8 mouse cellular contexts compared by ENCODE assay signal in genomic region chr4:40853565-40854386, GRCm38 (mm10). TPM values are rescaled to one million over a fixed set of nuclear protein-coding genes. Genes with fewer than 3 reads are reported as not detected.
DNase-seq lines count a peak whose midpoint lies in the region; ATAC-seq lines count a peak whose summit lies in the region.

B4galt1 (minus strand) TSS chr4:40854005.

- peak within 1 kb of the TSS; percentile 75 for H3K4me2 ChIP-seq in heart, embryonic 14.5 days (ENCODE audit: low read length)
- H3K4me2 ChIP-seq in liver, embryonic 13.5 days: peak within 1 kb of the TSS; percentile 84
- peak within 1 kb of the TSS; percentile 83 for H3K4me2 ChIP-seq in stomach, embryonic 16.5 days (ENCODE audit: low read depth, low read length)

- H3K4me1 ChIP-seq in brown adipose tissue, adult 24 weeks (ENCODE audit: control insufficient read depth, insufficient read depth, insufficient read length, low read length): peaks cover 26% of the 10 kb centered on the region
- H3K4me1 ChIP-seq in heart, embryonic 14.5 days (ENCODE audit: control insufficient read depth in 2 of 2, insufficient read depth in 2 of 2, low read length in 2 of 2): peaks cover 24 to 37% of the 10 kb centered on the region in 2 experiments
- peaks cover 73% of the 10 kb centered on the region for H3K4me1 ChIP-seq in liver, embryonic 13.5 days (replicated peaks)
- peaks cover 28% of the 10 kb centered on the region for H3K4me1 ChIP-seq in stomach, embryonic 16.5 days (ENCODE audit: control insufficient read depth, insufficient read depth, low read length)

- H3K9me3 ChIP-seq in heart, embryonic 14.5 days (ENCODE audit: control insufficient read depth, low read length): no peaks in the 10 kb centered on the region
- H3K9me3 ChIP-seq in liver, embryonic 13.5 days (replicated peaks): no peaks in the 10 kb centered on the region
- H3K9me3 ChIP-seq in stomach, embryonic 16.5 days (replicated peaks; ENCODE audit: control insufficient read depth, low read length): no peaks in the 10 kb centered on the region

- H3K9ac ChIP-seq in heart, embryonic 14.5 days (ENCODE audit: low read length): peak within 1 kb of the TSS; percentile 99
- peak within 1 kb of the TSS; percentile 97 for H3K9ac ChIP-seq in liver, embryonic 13.5 days
- H3K9ac ChIP-seq in stomach, embryonic 16.5 days (ENCODE audit: low read length): peak within 1 kb of the TSS; percentile 91

- H3K27me3 ChIP-seq in heart, embryonic 14.5 days (ENCODE audit: control insufficient read depth, insufficient read depth, low read length): no peaks in the 10 kb centered on the region
- no peaks in the 10 kb centered on the region for H3K27me3 ChIP-seq in liver, embryonic 13.5 days
- H3K27me3 ChIP-seq in stomach, embryonic 16.5 days (ENCODE audit: control insufficient read depth, insufficient read depth, low read length): no peaks in the 10 kb centered on the region

- under 1% methylated on average over 70 of the region's 83 CpGs for WGBS in heart, embryonic 14.5 days
- WGBS in liver, embryonic 13.5 days (ENCODE audit: insufficient replicate concordance): under 1% methylated on average over 83 of the region's 83 CpGs
- under 1% methylated on average over 73 of the region's 83 CpGs for WGBS in stomach, embryonic 16.5 days

- peak within 1 kb of the TSS; percentile 92 for H3K4me3 ChIP-seq in brown adipose tissue, adult 24 weeks (ENCODE audit: insufficient read depth, low read depth, low read length)
- H3K4me3 ChIP-seq in heart, embryonic 14.5 days (ENCODE audit: control insufficient read depth in 1 of 2, insufficient read depth in 1 of 2, low read depth in 1 of 2, low read length in 2 of 2): peak within 1 kb of the TSS; percentile 82 to 88
- H3K4me3 ChIP-seq in liver, embryonic 13.5 days (replicated peaks): peak within 1 kb of the TSS; percentile 91
- H3K4me3 ChIP-seq in stomach, embryonic 16.5 days (replicated peaks; ENCODE audit: low read length): peak within 1 kb of the TSS; percentile 71

- no peaks in the 10 kb centered on the region for H3K36me3 ChIP-seq in heart, embryonic 14.5 days (ENCODE audit: control insufficient read depth, insufficient read depth, low read length)
- H3K36me3 ChIP-seq in liver, embryonic 13.5 days: no peaks in the 10 kb centered on the region; the same call in 1 of the 2 replicates
- H3K36me3 ChIP-seq in stomach, embryonic 16.5 days (ENCODE audit: control insufficient read depth, insufficient read depth, low read length): no peaks in the 10 kb centered on the region

- peak; percentile 95 for ATAC-seq in heart, embryonic 14.5 days (ENCODE audit: insufficient number of reproducible peaks, insufficient read depth, low FRiP score, low read depth)
- ATAC-seq in liver, embryonic 13.5 days (ENCODE audit: low read depth): peak; percentile 78
- peak; percentile 95 for ATAC-seq in stomach, embryonic 16.5 days (ENCODE audit: insufficient read depth, low FRiP score)

- H3K27ac ChIP-seq in brown adipose tissue, adult 24 weeks (replicated peaks; ENCODE audit: low read depth, low read length): peak within 1 kb of the TSS; percentile 90
- H3K27ac ChIP-seq in heart, embryonic 14.5 days (replicated peaks in 1 of 2; ENCODE audit: control insufficient read depth in 1 of 2, insufficient read depth in 1 of 2, low read depth in 2 of 2, low read length in 2 of 2): peak within 1 kb of the TSS; percentile 97
- H3K27ac ChIP-seq in liver, embryonic 13.5 days: peak within 1 kb of the TSS; percentile 95
- peak within 1 kb of the TSS; percentile 93 for H3K27ac ChIP-seq in stomach, embryonic 16.5 days (ENCODE audit: low read length)

- peak; percentile 100 for DNase-seq in CD4-positive, CD25-positive, alpha-beta regulatory T cell, adult 2 months (ENCODE audit: low read depth, low spot score)
- DNase-seq in fibroblast of lung, adult 2 months (ENCODE audit: low read depth): peak; percentile 91
- DNase-seq in kidney, postnatal 14 days: peak; percentile 100
- peak; percentile 100 for DNase-seq in liver, embryonic 13.5 days
- peak; percentile 99 for DNase-seq in neural tube, embryonic 10.5 days (ENCODE audit: extremely low spot score, low spot score)

RNA-seq across cellular contexts. Expression of gene B4galt1, which starts in this region (rescaled TPM):
- polyA plus RNA-seq in brown adipose tissue, adult 24 weeks (2012; ENCODE audit: insufficient read depth, insufficient read length, missing spikeins): 33.0 and 33.8 TPM in 2 replicates
- polyA plus RNA-seq in heart, embryonic 14.5 days (2014; fragmentation: Nextera tagmentation; extraction: Ambion mirVana): 58.5 and 60.6 TPM in 2 replicates
- 29.9 and 33.8 TPM in 2 replicates for polyA plus RNA-seq in liver, embryonic 13.5 days (2015; fragmentation: Nextera tagmentation; extraction: Ambion mirVana)
- polyA plus RNA-seq in stomach, embryonic 16.5 days (2015; fragmentation: Nextera tagmentation; extraction: Ambion mirVana): 50.1 and 51.2 TPM in 2 replicates

Comparison
In these comparisons a context has a peak if more than half of its experiments do, and no peak if none do; other contexts are left out.
1. Peak in every context shown above with its lines: DNase-seq, ATAC-seq, H3K4me3 ChIP-seq and H3K27ac ChIP-seq.